Mouse (Mus musculus): ENCODE results near the gene Tbc1d14. TPM values are rescaled to one million over a fixed set of nuclear protein-coding genes. Genes with fewer than 3 reads are reported as not detected.
A peak's percentile ranks its signal among the peaks of the same experiment; 100 is the strongest.

Tbc1d14 gene
- 118 and 123 TPM in 2 replicates for polyA plus RNA-seq (2015; fragmentation: Nextera tagmentation; extraction: Ambion mirVana)

DNA sequence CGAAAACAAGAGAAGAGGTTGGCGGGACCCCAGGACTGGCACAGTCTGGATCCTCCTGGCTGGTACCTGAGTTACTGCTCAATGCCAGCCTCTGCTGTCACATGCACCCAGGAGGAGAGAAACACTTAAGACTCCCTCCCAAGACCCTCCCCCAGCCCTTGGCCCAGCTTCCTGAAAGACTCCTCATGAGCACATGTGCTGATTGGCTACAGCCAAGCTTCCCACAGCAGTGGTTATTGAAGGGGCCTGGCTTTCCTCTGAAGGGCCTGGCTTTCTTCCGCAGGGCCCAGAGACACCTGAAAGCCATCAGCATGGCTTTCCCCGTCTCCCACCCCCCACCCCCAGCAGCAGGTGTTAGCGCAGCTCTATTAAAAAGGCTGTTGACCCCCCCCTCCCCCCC, at the start of gene Tbc1d14:
Tbc1d14 (minus strand) TSS at position 101 of the 400 bp plus-strand sequence.
- Histone ChIP-seq H3K9ac (replicated peaks; ENCODE audit: low read depth, low read length) (no peak within 1 kb of the TSS), H3K27ac (ENCODE audit: low read length) (no peak within 1 kb of the TSS), H3K4me1 (replicated peaks; ENCODE audit: control insufficient read depth, insufficient read depth, low read length) (no peaks in the 10 kb centered on the region), H3K27me3 (replicated peaks; ENCODE audit: control insufficient read depth, insufficient read depth, low read length) (no peaks in the 10 kb centered on the region), H3K36me3 (ENCODE audit: control insufficient read depth, insufficient read depth) (no peaks in the 10 kb centered on the region), H3K4me2 (ENCODE audit: low read length) (no peak within 1 kb of the TSS), H3K4me3 (replicated peaks; ENCODE audit: low read length) (no peak within 1 kb of the TSS), H3K9me3 (ENCODE audit: control insufficient read depth, low read length) (no peaks in the 10 kb centered on the region)
- no peak for ATAC-seq
- WGBS, result 88% methylated on average over 5 of the region's 5 CpGs

DNA sequence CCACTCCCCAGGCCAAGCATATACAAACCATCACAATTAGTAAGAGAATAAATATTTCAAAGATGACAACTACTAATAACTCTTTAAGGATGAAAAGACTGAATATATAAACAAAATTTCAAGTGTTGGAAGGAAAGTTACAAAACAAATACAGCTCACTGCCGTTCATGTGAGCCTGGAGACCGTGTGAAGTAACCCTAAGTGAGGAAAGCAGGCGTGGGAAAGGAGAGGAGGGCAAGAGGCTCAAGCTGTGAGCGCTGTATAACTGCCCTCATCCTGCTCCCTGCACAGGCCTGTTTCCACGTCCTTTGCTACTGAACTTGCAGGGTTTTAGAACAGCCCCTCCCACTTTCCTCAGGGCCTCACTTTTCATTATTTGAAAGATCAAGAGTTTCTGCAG, 32.5 kb upstream of the Tbc1d14 start:
- WGBS, result 71% methylated on average over 5 of the region's 5 CpGs
- Histone ChIP-seq H3K27ac (ENCODE audit: low read length) (no peak overlapping the region), H3K4me3 (replicated peaks; ENCODE audit: low read length) (no peak overlapping the region), H3K4me2 (ENCODE audit: low read length) (no peak overlapping the region), H3K36me3 (ENCODE audit: control insufficient read depth, insufficient read depth) (no peaks in the 10 kb centered on the region), H3K9ac (replicated peaks; ENCODE audit: low read depth, low read length) (no peak overlapping the region), H3K27me3 (replicated peaks; ENCODE audit: control insufficient read depth, insufficient read depth, low read length) (no peaks in the 10 kb centered on the region), H3K4me1 (replicated peaks; ENCODE audit: control insufficient read depth, insufficient read depth, low read length) (no peaks in the 10 kb centered on the region), H3K9me3 (ENCODE audit: control insufficient read depth, low read length) (no peaks in the 10 kb centered on the region)
- ATAC-seq, result no peak

DNA sequence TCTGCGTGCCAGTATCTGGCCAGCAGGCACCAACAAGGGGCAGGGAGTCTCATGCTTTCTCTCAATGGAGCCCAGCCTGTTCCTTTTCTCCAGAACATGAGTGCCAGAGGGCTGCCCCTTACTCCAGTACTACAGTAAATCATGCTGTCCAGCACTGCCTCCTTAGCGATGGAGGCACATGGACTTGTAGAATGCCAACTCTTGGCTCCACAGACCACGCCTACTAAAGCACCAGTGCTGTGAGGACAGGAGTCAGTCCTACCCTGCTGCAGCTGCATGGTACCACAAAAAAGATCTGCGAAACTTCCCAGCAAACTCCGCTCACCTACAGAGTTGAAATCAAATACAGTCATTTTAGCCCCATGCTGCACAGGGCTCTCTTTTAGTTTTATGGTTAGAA, 30.6 kb upstream of the Tbc1d14 start:
- Histone ChIP-seq H3K27me3 (replicated peaks; ENCODE audit: control insufficient read depth, insufficient read depth, low read length) (no peaks in the 10 kb centered on the region), H3K4me3 (replicated peaks; ENCODE audit: low read length) (no peak overlapping the region), H3K4me2 (ENCODE audit: low read length) (no peak overlapping the region), H3K9ac (replicated peaks; ENCODE audit: low read depth, low read length) (no peak overlapping the region), H3K4me1 (replicated peaks; ENCODE audit: control insufficient read depth, insufficient read depth, low read length) (no peaks in the 10 kb centered on the region), H3K9me3 (ENCODE audit: control insufficient read depth, low read length) (no peaks in the 10 kb centered on the region), H3K36me3 (ENCODE audit: control insufficient read depth, insufficient read depth) (no peaks in the 10 kb centered on the region), H3K27ac (ENCODE audit: low read length) (no peak overlapping the region)
- 95% methylated on average over 5 of the region's 5 CpGs for WGBS
- no peak for ATAC-seq

DNA sequence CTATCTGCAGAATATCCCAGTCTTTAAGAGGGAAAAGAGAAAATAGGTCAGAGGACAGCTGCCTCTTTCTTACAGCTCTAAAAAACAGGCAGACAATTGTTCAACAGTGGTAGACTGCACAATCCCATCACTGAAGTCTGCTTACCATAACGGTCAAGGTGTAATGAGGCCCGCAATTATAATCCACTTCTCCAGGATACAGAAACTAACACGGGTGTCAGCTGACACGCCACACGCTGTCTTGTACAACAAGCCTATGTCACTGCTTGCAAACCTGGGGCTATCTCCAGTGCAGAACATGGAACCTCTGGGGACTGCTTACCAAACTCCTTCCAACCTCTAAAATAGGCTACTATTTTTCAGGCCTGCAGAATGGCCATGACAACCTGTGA, 28.0 kb upstream of the Tbc1d14 start:
- H3K9me3 ChIP-seq (ENCODE audit: control insufficient read depth, low read length), result no peaks in the 10 kb centered on the region
- H3K27ac ChIP-seq (ENCODE audit: low read length), result no peak overlapping the region
- no peak overlapping the region for H3K9ac ChIP-seq (replicated peaks; ENCODE audit: low read depth, low read length)
- no peak overlapping the region for H3K4me3 ChIP-seq (replicated peaks; ENCODE audit: low read length)
- WGBS, result 89% methylated on average over 5 of the region's 5 CpGs
- ATAC-seq, result no peak
- H3K36me3 ChIP-seq (ENCODE audit: control insufficient read depth, insufficient read depth), result peaks cover 9% of the 10 kb centered on the region
- no peaks in the 10 kb centered on the region for H3K27me3 ChIP-seq (replicated peaks; ENCODE audit: control insufficient read depth, insufficient read depth, low read length)
- no peak overlapping the region for H3K4me2 ChIP-seq (ENCODE audit: low read length)
- H3K4me1 ChIP-seq (replicated peaks; ENCODE audit: control insufficient read depth, insufficient read depth, low read length), result no peaks in the 10 kb centered on the region

DNA sequence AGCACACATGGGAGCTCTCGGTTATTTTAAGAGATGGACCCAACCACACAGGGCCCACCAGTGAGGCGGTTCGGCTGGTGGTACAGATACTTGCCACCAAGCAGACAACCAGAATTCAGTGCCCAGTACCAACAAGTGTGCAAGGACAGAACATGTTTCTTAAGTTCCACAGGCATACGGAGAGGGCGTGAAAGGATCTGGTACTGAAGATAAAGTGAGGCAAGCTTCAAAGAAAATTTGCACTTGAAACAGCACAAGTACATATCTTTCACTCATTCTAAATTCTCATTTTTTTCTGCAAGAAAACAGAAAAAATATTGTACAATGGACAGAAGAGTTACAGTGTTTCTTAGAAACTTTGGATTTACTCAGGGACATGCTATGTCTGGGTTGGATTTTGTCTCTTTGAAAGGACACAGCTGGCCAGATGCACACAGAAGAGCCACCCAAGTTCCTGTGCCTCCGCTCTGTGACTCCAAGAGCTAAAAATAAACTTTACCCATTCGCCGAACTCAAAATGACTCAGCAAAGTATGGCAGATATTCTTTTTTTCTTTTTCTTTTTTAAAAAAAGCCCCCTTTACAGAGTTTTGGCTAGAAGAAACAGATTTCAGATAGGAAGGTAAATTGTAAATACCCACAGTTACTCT, 27.5 kb upstream of the Tbc1d14 start:
- H3K4me2 ChIP-seq (ENCODE audit: low read length), result no peak overlapping the region
- H3K9ac ChIP-seq (replicated peaks; ENCODE audit: low read depth, low read length), result no peak overlapping the region
- no peaks in the 10 kb centered on the region for H3K4me1 ChIP-seq (replicated peaks; ENCODE audit: control insufficient read depth, insufficient read depth, low read length)
- H3K36me3 ChIP-seq (ENCODE audit: control insufficient read depth, insufficient read depth), result peaks cover 14% of the 10 kb centered on the region
- 81% methylated on average over 8 of the region's 8 CpGs for WGBS
- no peaks in the 10 kb centered on the region for H3K9me3 ChIP-seq (ENCODE audit: control insufficient read depth, low read length)
- H3K27me3 ChIP-seq (replicated peaks; ENCODE audit: control insufficient read depth, insufficient read depth, low read length), result no peaks in the 10 kb centered on the region
- H3K4me3 ChIP-seq (replicated peaks; ENCODE audit: low read length), result no peak overlapping the region
- no peak for ATAC-seq
- no peak overlapping the region for H3K27ac ChIP-seq (ENCODE audit: low read length)

DNA sequence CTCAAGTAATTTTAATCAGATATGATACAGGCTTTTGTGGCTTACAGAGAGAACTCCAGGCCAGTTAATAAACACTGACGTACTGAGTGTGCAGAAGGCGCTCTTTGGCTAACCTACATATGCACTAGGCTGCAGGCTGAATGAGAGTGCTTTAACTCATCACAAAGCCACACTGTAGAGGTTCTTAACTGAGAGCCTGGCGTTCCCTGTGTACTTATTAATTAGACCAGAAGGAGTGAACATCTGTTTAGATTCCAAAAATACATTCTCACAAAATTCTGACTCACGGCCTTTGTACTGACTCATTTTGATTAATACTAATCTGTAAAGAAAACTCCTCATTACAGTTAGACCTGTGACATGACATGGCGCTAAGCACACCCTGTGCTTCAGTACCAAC, 25.8 kb upstream of the Tbc1d14 start:
- 63% methylated on average over 5 of the region's 5 CpGs for WGBS
- Histone ChIP-seq H3K9ac (replicated peaks; ENCODE audit: low read depth, low read length) (no peak overlapping the region), H3K4me2 (ENCODE audit: low read length) (no peak overlapping the region), H3K27ac (ENCODE audit: low read length) (no peak overlapping the region; the same call in 1 of the 2 replicates), H3K4me3 (replicated peaks; ENCODE audit: low read length) (no peak overlapping the region), H3K9me3 (ENCODE audit: control insufficient read depth, low read length) (no peaks in the 10 kb centered on the region), H3K27me3 (replicated peaks; ENCODE audit: control insufficient read depth, insufficient read depth, low read length) (no peaks in the 10 kb centered on the region), H3K4me1 (replicated peaks; ENCODE audit: control insufficient read depth, insufficient read depth, low read length) (no peaks in the 10 kb centered on the region), H3K36me3 (ENCODE audit: control insufficient read depth, insufficient read depth) (peaks cover 26% of the 10 kb centered on the region)
- no peak for ATAC-seq

DNA sequence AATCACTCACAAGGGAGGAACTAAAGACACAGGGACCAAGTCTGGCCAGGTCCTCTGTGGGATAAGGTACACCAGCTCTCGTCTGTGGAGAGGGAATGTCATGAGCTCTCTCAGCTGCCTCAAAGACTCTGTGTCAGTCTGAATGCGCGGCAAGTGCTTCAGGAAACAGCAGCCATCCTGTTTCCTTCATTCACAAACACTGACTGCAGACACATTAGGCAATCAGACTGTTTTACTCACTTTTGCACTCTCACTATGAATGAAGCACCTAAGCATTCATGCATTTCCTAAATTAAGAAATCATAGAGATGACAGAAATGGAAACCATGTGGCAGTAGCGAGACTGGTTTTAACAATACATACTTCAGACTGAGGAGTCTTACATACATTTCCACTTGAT, 25.3 kb upstream of the Tbc1d14 start:
- H3K4me2 ChIP-seq (ENCODE audit: low read length), result no peak overlapping the region
- 82% methylated on average over 4 of the region's 4 CpGs for WGBS
- no peaks in the 10 kb centered on the region for H3K27me3 ChIP-seq (replicated peaks; ENCODE audit: control insufficient read depth, insufficient read depth, low read length)
- ATAC-seq, result no peak
- no peaks in the 10 kb centered on the region for H3K4me1 ChIP-seq (replicated peaks; ENCODE audit: control insufficient read depth, insufficient read depth, low read length)
- no peak overlapping the region for H3K9ac ChIP-seq (replicated peaks; ENCODE audit: low read depth, low read length)
- no peak overlapping the region for H3K4me3 ChIP-seq (replicated peaks; ENCODE audit: low read length)
- H3K27ac ChIP-seq (ENCODE audit: low read length), result no peak overlapping the region
- peaks cover 28% of the 10 kb centered on the region for H3K36me3 ChIP-seq (ENCODE audit: control insufficient read depth, insufficient read depth)
- no peaks in the 10 kb centered on the region for H3K9me3 ChIP-seq (ENCODE audit: control insufficient read depth, low read length)

DNA sequence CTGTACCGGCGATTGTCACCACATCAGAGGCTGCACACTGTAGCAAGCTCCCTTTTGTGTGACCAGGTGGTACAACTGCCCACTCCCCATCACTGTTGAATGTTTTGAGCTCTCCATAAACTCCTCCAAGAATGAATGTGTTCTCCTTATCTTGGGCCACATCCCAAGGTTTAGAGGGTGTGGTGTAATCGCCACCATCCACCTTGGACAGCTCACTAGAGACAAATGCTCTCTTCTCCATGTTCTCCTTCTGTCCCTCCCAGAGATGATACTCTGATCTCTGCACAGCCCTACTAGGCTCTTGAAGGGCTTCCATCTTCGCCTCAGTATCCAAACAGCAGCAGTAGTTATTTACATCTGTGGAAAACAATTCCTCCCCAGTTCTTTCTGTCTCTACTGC, 21.0 kb upstream of the Tbc1d14 start:
- ATAC-seq, result no peak
- Histone ChIP-seq H3K4me1 (replicated peaks; ENCODE audit: control insufficient read depth, insufficient read depth, low read length) (no peaks in the 10 kb centered on the region), H3K9ac (replicated peaks; ENCODE audit: low read depth, low read length) (no peak overlapping the region), H3K27ac (ENCODE audit: low read length) (no peak overlapping the region), H3K4me3 (replicated peaks; ENCODE audit: low read length) (no peak overlapping the region), H3K36me3 (ENCODE audit: control insufficient read depth, insufficient read depth) (peaks cover 32% of the 10 kb centered on the region), H3K4me2 (ENCODE audit: low read length) (no peak overlapping the region), H3K27me3 (replicated peaks; ENCODE audit: control insufficient read depth, insufficient read depth, low read length) (no peaks in the 10 kb centered on the region), H3K9me3 (ENCODE audit: control insufficient read depth, low read length) (no peaks in the 10 kb centered on the region)
- WGBS, result 94% methylated on average over 4 of the region's 4 CpGs

DNA sequence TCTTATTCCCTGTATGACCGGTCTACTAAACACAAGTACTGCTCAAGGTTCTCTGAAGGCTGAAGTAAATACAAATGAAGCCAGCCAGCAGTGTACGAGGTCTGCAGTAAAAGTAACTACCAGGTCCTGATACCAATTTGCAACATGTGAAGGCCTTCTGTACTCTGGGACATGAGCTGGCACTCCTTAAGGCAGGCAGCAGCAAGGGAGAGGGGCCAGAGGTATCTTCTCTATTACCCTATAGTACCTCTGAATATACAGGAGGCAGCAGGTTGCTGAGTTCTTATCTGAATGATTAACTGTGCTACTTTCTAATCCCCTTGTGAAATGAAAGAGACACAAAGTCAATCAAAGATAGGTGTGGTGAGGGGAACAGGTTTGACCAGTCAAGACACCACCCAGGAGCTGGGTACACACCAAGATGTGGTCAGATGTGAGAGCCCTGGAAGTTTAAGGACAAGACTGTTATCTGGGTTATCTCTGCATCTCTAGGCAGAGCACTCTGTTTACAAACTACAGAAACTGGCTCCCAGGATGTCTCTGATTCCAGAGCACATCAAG, 15.9 kb upstream of the Tbc1d14 start:
- Histone ChIP-seq H3K27ac (ENCODE audit: low read length) (no peak overlapping the region), H3K9ac (replicated peaks; ENCODE audit: low read depth, low read length) (no peak overlapping the region), H3K4me2 (ENCODE audit: low read length) (no peak overlapping the region), H3K27me3 (replicated peaks; ENCODE audit: control insufficient read depth, insufficient read depth, low read length) (no peaks in the 10 kb centered on the region), H3K4me3 (replicated peaks; ENCODE audit: low read length) (no peak overlapping the region), H3K9me3 (ENCODE audit: control insufficient read depth, low read length) (no peaks in the 10 kb centered on the region), H3K36me3 (ENCODE audit: control insufficient read depth, insufficient read depth) (peaks cover 29% of the 10 kb centered on the region), H3K4me1 (replicated peaks; ENCODE audit: control insufficient read depth, insufficient read depth, low read length) (no peaks in the 10 kb centered on the region)
- 85% methylated on average over 2 of the region's 2 CpGs for WGBS
- ATAC-seq, result no peak

DNA sequence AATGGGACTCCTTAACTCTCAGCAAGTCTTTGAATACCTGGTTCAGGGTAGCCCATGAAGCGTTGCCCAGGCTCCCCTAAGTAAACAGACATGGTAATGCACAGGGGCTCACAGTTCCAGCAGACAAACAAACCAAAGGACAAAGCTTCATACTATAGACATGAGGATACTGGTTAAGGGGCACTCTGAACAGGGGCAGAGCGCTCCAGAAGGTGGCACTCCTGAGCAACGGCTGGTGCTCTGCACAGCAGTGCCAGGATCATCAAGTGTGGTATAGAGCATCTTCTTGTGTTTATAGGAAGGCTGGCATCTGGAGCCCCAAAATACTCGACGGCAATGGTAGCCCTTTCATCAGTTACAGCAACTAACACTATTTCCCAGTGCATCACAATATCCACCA, 10.0 kb upstream of the Tbc1d14 start:
- Histone ChIP-seq H3K9me3 (ENCODE audit: control insufficient read depth, low read length) (no peaks in the 10 kb centered on the region), H3K4me2 (ENCODE audit: low read length) (no peak overlapping the region), H3K27me3 (replicated peaks; ENCODE audit: control insufficient read depth, insufficient read depth, low read length) (no peaks in the 10 kb centered on the region), H3K9ac (replicated peaks; ENCODE audit: low read depth, low read length) (no peak overlapping the region), H3K4me1 (replicated peaks; ENCODE audit: control insufficient read depth, insufficient read depth, low read length) (no peaks in the 10 kb centered on the region), H3K27ac (ENCODE audit: low read length) (no peak overlapping the region), H3K4me3 (replicated peaks; ENCODE audit: low read length) (no peak overlapping the region), H3K36me3 (ENCODE audit: control insufficient read depth, insufficient read depth) (peaks cover 42% of the 10 kb centered on the region)
- peak; percentile 55 for ATAC-seq
- WGBS, result 85% methylated on average over 5 of the region's 5 CpGs

Data from forebrain, embryonic 16.5 days (tissue).